Mouse (Mus musculus) brain, adult 10 weeks (tissue): ENCODE results near the gene Defb3. TPM values are rescaled to one million over a fixed set of nuclear protein-coding genes. Genes with fewer than 3 reads are reported as not detected.

Experiments
- polyA plus RNA-seq: library from polyadenylated mRNA; stranded (reverse); fragments of 350-450 nt; fragmentation: Illumina TruSeq; extraction: RNeasy Lipid Tissue Mini Kit (QIAGEN cat#74804); gene quantifications from one replicate; pipeline ENCODE4 v1.2.3, GENCODE M21; 2015; ENCODE audit warnings: low read depth, low replicate concordance

Defb3 gene
- not detected for polyA plus RNA-seq

GRCm38 (mm10) chr8:19293060-19293459 lies at the start of gene Defb3:
Defb3 (plus strand) TSS chr8:19293360.

GRCm38 (mm10) chr8:19247280-19247679 lies 45.9 kb upstream of the Defb3 start, which contains the start of gene Defb5:
Defb5 (plus strand) TSS chr8:19247580.

Other genes starting within 250 kb of the Defb3 start
- gene Defb39, start 228.6 kb upstream of the Defb3 start, polyA plus RNA-seq: not detected
- gene Defb12, start 178.5 kb upstream of the Defb3 start, polyA plus RNA-seq: not detected
- not detected for gene Defb34, start 169.6 kb upstream of the Defb3 start, polyA plus RNA-seq
- not detected for gene Gm45826, start 152.6 kb upstream of the Defb3 start, polyA plus RNA-seq
- not detected for gene Defb14, start 99.0 kb upstream of the Defb3 start, polyA plus RNA-seq
- not detected for gene Defb4, start 94.7 kb upstream of the Defb3 start, polyA plus RNA-seq
- not detected for gene Defb6, start 67.9 kb upstream of the Defb3 start, polyA plus RNA-seq
- not detected for gene Defb46, start 53.4 kb upstream of the Defb3 start, polyA plus RNA-seq
- gene Defb5, start 45.8 kb upstream of the Defb3 start, polyA plus RNA-seq: not detected
- gene Defb8, start 154.2 kb downstream of the Defb3 start, polyA plus RNA-seq: not detected
- not detected for gene Defb7, start 201.7 kb downstream of the Defb3 start, polyA plus RNA-seq